ENCODE assay signal across 25 mouse cellular contexts in the genomic region with DNA sequence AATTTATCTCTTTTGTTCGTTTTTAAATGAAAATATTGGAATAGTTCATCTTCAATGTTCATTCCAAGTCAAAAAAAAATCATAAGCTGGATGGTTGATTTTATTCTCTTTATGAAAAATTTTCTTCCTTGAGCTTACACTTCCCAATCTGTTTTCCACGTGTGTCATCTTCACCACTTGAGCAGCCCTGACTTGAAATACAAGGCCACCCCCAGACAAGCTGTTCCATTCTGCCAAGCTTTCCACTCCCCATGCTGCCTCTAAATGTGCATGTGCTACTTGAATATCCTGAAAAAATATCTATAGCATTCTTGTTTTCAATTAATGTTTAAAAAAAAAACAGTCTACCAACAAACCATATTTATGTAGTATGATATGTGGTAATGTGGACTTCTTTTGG.
DNase-seq lines count a peak whose midpoint lies in the region; ATAC-seq lines count a peak whose summit lies in the region.
"Had no signal": no experiment of that assay in that cellular context is flagged by ENCODE, and none has a peak within 500 bp of the region (broad histone marks: within the 10 kb centered on the region; RNA-seq: fewer than 3 reads in every experiment).

No protein-coding gene starts in this region.

- H3K4me1 ChIP-seq in hindbrain, embryonic 13.5 days (replicated peaks), result no peaks in the 10 kb centered on the region
- H3K4me1 ChIP-seq in hindbrain, embryonic 10.5 days (replicated peaks), result no peaks in the 10 kb centered on the region
- H3K4me1 ChIP-seq: embryonic facial prominence, embryonic 10.5 days; forebrain, embryonic 13.5 days; heart, embryonic 15.5 days; midbrain, embryonic 12.5 days; neural tube, embryonic 12.5 days had no signal

- peak; percentile 94 for DNase-seq in brain, adult 2 months (ENCODE audit: low read depth, low spot score)
- DNase-seq in frontal cortex, adult 2 months (ENCODE audit: extremely low spot score in 1 of 2, low spot score in 1 of 2), result peak; percentile 82 to 86
- DNase-seq in layer of hippocampus, adult 9-11 months, result peak; percentile 90
- DNase-seq in left cerebral cortex, postnatal 36 days (ENCODE audit: low spot score in 2 of 2), result peak; percentile 57 to 66
- no peak for DNase-seq in kidney, adult 11 months
- no peak for DNase-seq in gastrocnemius, adult 8-10 months (ENCODE audit: low spot score in 2 of 2)
- DNase-seq in hindbrain, embryonic 10.5 days (ENCODE audit: low spot score), result no peak
- DNase-seq: adrenal gland, postnatal 36 days; B cell, adult 2 months; cerebellum, adult 18-20 months; cerebellum, postnatal 25 days; gastrocnemius, adult 2 months; heart, adult 18-20 months; heart, postnatal 4 days; thymus, postnatal 36 days had no signal

- intact Hi-C loops in left cerebral cortex, postnatal 36 days (cut with DNase I), result loop anchor here (10.0 kb wide), 1 partner anchor 644 kb away; no protein-coding TSS in a partner anchor

- no peaks in the 10 kb centered on the region for H3K9me3 ChIP-seq in hindbrain, embryonic 13.5 days
- no peaks in the 10 kb centered on the region for H3K9me3 ChIP-seq in hindbrain, embryonic 10.5 days
- H3K9me3 ChIP-seq: embryonic facial prominence, embryonic 10.5 days; forebrain, embryonic 13.5 days; heart, embryonic 15.5 days; midbrain, embryonic 12.5 days; neural tube, embryonic 12.5 days had no signal

- no peak overlapping the region for H3K27ac ChIP-seq in hindbrain, embryonic 13.5 days
- no peak overlapping the region for H3K27ac ChIP-seq in hindbrain, embryonic 10.5 days
- H3K27ac ChIP-seq: embryonic facial prominence, embryonic 10.5 days; forebrain, embryonic 13.5 days; gastrocnemius, adult 2 months; heart, embryonic 15.5 days; hindbrain, postnatal 0 days; kidney, postnatal 0 days; liver, embryonic 14.5 days; midbrain, embryonic 12.5 days; neural tube, embryonic 12.5 days had no signal

- no peak overlapping the region for H3K9ac ChIP-seq in hindbrain, embryonic 13.5 days
- H3K9ac ChIP-seq: forebrain, embryonic 13.5 days; heart, embryonic 15.5 days; liver, embryonic 14.5 days; midbrain, embryonic 12.5 days; neural tube, embryonic 12.5 days had no signal

- no peaks in the 10 kb centered on the region for H3K27me3 ChIP-seq in hindbrain, embryonic 13.5 days
- no peaks in the 10 kb centered on the region for H3K27me3 ChIP-seq in hindbrain, embryonic 10.5 days (ENCODE audit: insufficient read depth, poor library complexity, severe bottlenecking)
- H3K27me3 ChIP-seq: forebrain, embryonic 13.5 days; heart, embryonic 15.5 days; midbrain, embryonic 12.5 days; neural tube, embryonic 12.5 days had no signal

- no peaks in the 10 kb centered on the region for H3K36me3 ChIP-seq in hindbrain, embryonic 13.5 days
- H3K36me3 ChIP-seq in hindbrain, embryonic 10.5 days, result no peaks in the 10 kb centered on the region
- H3K36me3 ChIP-seq: embryonic facial prominence, embryonic 10.5 days; heart, embryonic 15.5 days; midbrain, embryonic 12.5 days; neural tube, embryonic 12.5 days had no signal

- H3K4me3 ChIP-seq in hindbrain, embryonic 13.5 days, result no peak overlapping the region
- no peak overlapping the region for H3K4me3 ChIP-seq in hindbrain, embryonic 10.5 days
- H3K4me3 ChIP-seq: embryonic facial prominence, embryonic 10.5 days; forebrain, embryonic 13.5 days; gastrocnemius, adult 2 months; heart, embryonic 15.5 days; midbrain, embryonic 12.5 days; neural tube, embryonic 12.5 days had no signal

- ATAC-seq in hindbrain, embryonic 13.5 days (ENCODE audit: low FRiP score), result no peak
- ATAC-seq: forebrain, embryonic 13.5 days; hindbrain, postnatal 0 days; intestine, postnatal 0 days had no signal

- WGBS in hindbrain, embryonic 13.5 days, result 75% methylated on average over 2 of the region's 2 CpGs
- 83% methylated on average over 2 of the region's 2 CpGs for WGBS in hindbrain, embryonic 10.5 days

- H3K4me2 ChIP-seq in hindbrain, embryonic 13.5 days, result no peak overlapping the region
- H3K4me2 ChIP-seq: forebrain, embryonic 13.5 days; heart, embryonic 15.5 days; midbrain, embryonic 12.5 days; neural tube, embryonic 12.5 days had no signal

Comparison
In these comparisons a context has a peak if more than half of its experiments do, and no peak if none do; other contexts are left out.
1. DNase-seq: peak in brain, adult 2 months (single experiment), frontal cortex, adult 2 months (2 of 2), layer of hippocampus, adult 9-11 months (single experiment) and left cerebral cortex, postnatal 36 days (2 of 2); none in kidney, adult 11 months (single experiment), gastrocnemius, adult 8-10 months (0 of 2) and hindbrain, embryonic 10.5 days (single experiment).